Mouse (Mus musculus) heart, embryonic 16.5 days (tissue): ENCODE results near the gene Aldh1a3. TPM values are rescaled to one million over a fixed set of nuclear protein-coding genes. Genes with fewer than 3 reads are reported as not detected.

Experiments used
- ATAC-seq: fragments of 200-750 bp; cut with Nextera tagmentation; replicated peaks from 2 replicates; pipeline ENCODE4 v1.8.0; 2017; ENCODE audit warnings: moderate number of reproducible peaks; ENCODE audit not compliant: insufficient read depth, low FRiP score; ENCODE audit errors: extremely low read depth
- H3K27ac ChIP-seq: fragments of 300-500 bp; sonication (generic); 2 replicates; pipeline ENCODE4 v1.5.1; 2014; ENCODE audit warnings: mild to moderate bottlenecking, low read length, control low read depth, moderate library complexity
- H3K27me3 ChIP-seq: fragments of 300-500 bp; sonication (generic); 2 replicates; pipeline ENCODE4 v1.6.1; 2014; ENCODE audit warnings: low read length, mixed read lengths; ENCODE audit not compliant: control insufficient read depth, insufficient read depth
- H3K36me3 ChIP-seq: fragments of 300-500 bp; sonication (generic); 2 replicates; pipeline ENCODE4 v1.6.1; 2014; ENCODE audit not compliant: control insufficient read depth, insufficient read depth
- H3K4me1 ChIP-seq: fragments of 300-500 bp; sonication (generic); 2 replicates; pipeline ENCODE4 v1.6.1; 2014; ENCODE audit warnings: low read length, mixed read lengths; ENCODE audit not compliant: control insufficient read depth, insufficient read depth
- H3K4me2 ChIP-seq: fragments of 300-500 bp; sonication (generic); 2 replicates; pipeline ENCODE4 v1.6.1; 2014; ENCODE audit warnings: low read depth, mild to moderate bottlenecking, control low read depth, low read length
- H3K4me3 ChIP-seq: fragments of 300-500 bp; sonication (generic); 2 replicates; pipeline ENCODE4 v1.5.1; 2014; ENCODE audit warnings: mild to moderate bottlenecking, control low read depth, low read length
- H3K9ac ChIP-seq: fragments of 300-500 bp; sonication (generic); 2 replicates; pipeline ENCODE4 v1.6.1; 2014; ENCODE audit warnings: low read length, control low read depth
- H3K9me3 ChIP-seq: fragments of 300-500 bp; sonication (generic); replicated peaks from 2 replicates; pipeline ENCODE4 v1.6.1; 2016; ENCODE audit warnings: low read length; ENCODE audit not compliant: control insufficient read depth
- WGBS: fragments of 180-500 bp; shearing (Covaris S2); extraction: QIAGEN DNeasy Blood & Tissue Kit; methylation state at CpG from one replicate; pipeline ENCODE4 v1.1.7; 2014; 5-methylcytosine and 5-hydroxymethylcytosine counted together
- microRNA-seq: library from miRNA; unstranded; fragments of <30 nt; microRNA quantifications from one replicate; pipeline ENCODE4, GENCODE M21; 2017
- polyA plus RNA-seq: library from polyadenylated mRNA; unstranded; fragments of >200 nt; fragmentation: Nextera tagmentation; extraction: Ambion mirVana; gene quantifications from 2 replicates; pipeline ENCODE4 v1.2.1, GENCODE M21; 2015

Aldh1a3 gene
- polyA plus RNA-seq, 1 experiment from 2014 or later, result 2.0 TPM

GRCm38 (mm10) chr7:66349670-66350069, 77.6 kb downstream of the Aldh1a3 start:
- Histone ChIP-seq H3K9me3 (no peaks in the 10 kb centered on the region), H3K9ac (no peak overlapping the region), H3K27ac (no peak overlapping the region), H3K4me3 (no peak overlapping the region), H3K36me3 (no peaks in the 10 kb centered on the region), H3K4me2 (no peak overlapping the region), H3K27me3 (no peaks in the 10 kb centered on the region), H3K4me1 (no peaks in the 10 kb centered on the region)
- 59% methylated on average over 11 of the region's 11 CpGs for WGBS
- ATAC-seq, result no peak

DNA sequence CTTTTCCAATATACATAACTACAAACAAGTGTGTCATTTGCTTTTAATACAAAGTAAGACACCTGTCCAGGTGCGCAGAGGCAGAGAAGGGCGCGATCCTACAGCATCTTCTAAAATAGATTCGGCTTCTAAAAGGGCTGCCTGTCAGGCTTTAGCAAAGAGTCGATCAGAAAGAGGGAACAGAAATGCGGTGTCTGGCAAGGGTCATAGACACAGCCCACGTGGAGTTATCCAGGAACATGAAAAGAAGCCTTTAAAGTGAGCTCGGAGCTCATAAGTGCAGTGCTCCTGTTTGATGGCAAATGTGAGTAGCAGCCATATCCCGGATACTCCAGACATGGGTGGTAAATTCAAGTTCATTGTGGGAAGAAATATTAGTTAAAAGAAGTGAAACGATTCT, 78.7 kb downstream of the Aldh1a3 start:
- Histone ChIP-seq H3K27ac (no peak overlapping the region), H3K4me1 (no peaks in the 10 kb centered on the region), H3K36me3 (no peaks in the 10 kb centered on the region), H3K4me2 (no peak overlapping the region), H3K9me3 (no peaks in the 10 kb centered on the region), H3K9ac (no peak overlapping the region), H3K27me3 (no peaks in the 10 kb centered on the region), H3K4me3 (no peak overlapping the region)
- no peak for ATAC-seq
- WGBS, result 80% methylated on average over 10 of the region's 10 CpGs

- Histone ChIP-seq H3K27me3 (no peaks in the 10 kb centered on the region), H3K9me3 (no peaks in the 10 kb centered on the region), H3K27ac (no peak overlapping the region), H3K4me3 (no peak overlapping the region), H3K4me1 (no peaks in the 10 kb centered on the region), H3K36me3 (no peaks in the 10 kb centered on the region), H3K9ac (no peak overlapping the region), H3K4me2 (no peak overlapping the region)
- WGBS, result 67% methylated on average over 9 of the region's 9 CpGs
- no peak for ATAC-seq
Observed at GRCm38 (mm10) chr7:66346959-66347663, 80.2 kb downstream of the Aldh1a3 start.

- Histone ChIP-seq H3K9me3 (no peaks in the 10 kb centered on the region), H3K4me2 (no peak overlapping the region), H3K36me3 (no peaks in the 10 kb centered on the region), H3K27me3 (no peaks in the 10 kb centered on the region), H3K4me3 (no peak overlapping the region), H3K9ac (no peak overlapping the region), H3K27ac (no peak overlapping the region), H3K4me1 (peaks cover 14% of the 10 kb centered on the region)
- WGBS, result 75% methylated on average over 5 of the region's 5 CpGs
- ATAC-seq, result no peak
Observed at GRCm38 (mm10) chr7:66343307-66343706, 84.0 kb downstream of the Aldh1a3 start.

DNA sequence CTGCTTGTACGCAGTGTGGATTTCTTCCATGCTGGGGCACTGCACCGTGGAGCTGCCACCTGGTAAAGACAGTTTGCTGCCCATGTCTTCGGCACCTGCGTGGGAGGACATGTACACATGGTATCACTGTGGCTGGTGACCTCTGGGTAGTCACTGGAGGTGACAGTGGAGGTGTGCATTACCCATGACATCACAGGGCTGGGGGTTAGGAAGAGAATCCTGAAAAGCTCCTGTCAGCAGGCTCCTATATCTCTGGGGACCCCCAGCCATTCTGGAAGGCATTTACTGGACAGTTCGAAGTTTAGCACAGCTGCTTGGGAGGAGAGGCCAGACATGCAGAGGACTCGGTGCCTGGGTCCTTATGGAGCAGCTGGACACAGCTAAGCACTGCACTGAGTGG, 84.5 kb downstream of the Aldh1a3 start:
- H3K4me3 ChIP-seq, result no peak overlapping the region
- 63% methylated on average over 6 of the region's 6 CpGs for WGBS
- H3K36me3 ChIP-seq, result no peaks in the 10 kb centered on the region
- H3K9me3 ChIP-seq, result no peaks in the 10 kb centered on the region
- ATAC-seq, result no peak
- 0 out of 2 replicates have a peak overlapping the region, but pooled peaks have one; percentile 16 for H3K27ac ChIP-seq
- no peak overlapping the region for H3K4me2 ChIP-seq
- no peaks in the 10 kb centered on the region for H3K27me3 ChIP-seq
- H3K4me1 ChIP-seq, result peaks cover 14% of the 10 kb centered on the region
- no peak overlapping the region for H3K9ac ChIP-seq

DNA sequence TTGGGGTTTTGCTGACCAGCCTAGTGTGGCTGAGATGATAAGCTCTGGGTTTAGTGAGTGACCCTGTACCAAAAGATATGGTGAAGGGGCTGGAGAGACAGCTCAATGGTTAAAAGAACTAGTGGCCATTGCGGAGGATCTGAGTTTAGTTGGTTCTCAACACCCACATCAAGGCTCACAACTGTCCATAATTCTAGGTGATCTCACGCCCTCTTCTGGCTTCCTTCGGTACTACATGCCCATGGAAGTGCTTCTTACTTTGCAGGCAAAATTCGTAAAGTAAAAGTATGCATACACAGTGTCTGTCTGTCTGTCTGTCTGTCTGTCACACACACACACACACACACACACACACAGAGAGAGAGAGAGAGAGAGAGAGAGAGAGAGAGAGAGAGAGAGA, 85.0 kb downstream of the Aldh1a3 start:
- ATAC-seq, result no peak
- Histone ChIP-seq H3K4me2 (no peak overlapping the region), H3K4me3 (no peak overlapping the region), H3K9ac (no peak overlapping the region), H3K9me3 (no peaks in the 10 kb centered on the region), H3K27ac (no peak overlapping the region), H3K27me3 (no peaks in the 10 kb centered on the region), H3K4me1 (peaks cover 14% of the 10 kb centered on the region), H3K36me3 (no peaks in the 10 kb centered on the region)
- WGBS, result 37% methylated on average over 4 of the region's 4 CpGs

Small RNA genes lying within 50 kb of the gene (microRNA-seq; reads per million reads assigned to microRNA genes)
- gene Mir7057, result 0.79 reads per million

Other genes starting within 250 kb of the Aldh1a3 start
- not detected in 2 replicates for gene Gm10974, start 61.6 kb downstream of the Aldh1a3 start, polyA plus RNA-seq
- 8.4 and 11.4 TPM in 2 replicates for gene Lrrk1, start 39.2 kb downstream of the Aldh1a3 start, polyA plus RNA-seq